Mouse (Mus musculus): ENCODE measurements around the gene Kit.

- TF ChIP-seq GATA1 (IDR thresholded peaks at IDR 0.05; ENCODE audit: low read length) = no peak
- TF ChIP-seq TAL1 (IDR thresholded peaks at IDR 0.05; ENCODE audit: low read length) = no peak
These were observed 130.0 kb downstream of the Kit start for GRCm38 (mm10) chr5:75704584-75705175.
